ENCODE assay signal across 20 mouse cellular contexts in genomic region chr8:3222636-3222965, GRCm38 (mm10). TPM values are rescaled to one million over a fixed set of nuclear protein-coding genes. Genes with fewer than 3 reads are reported as not detected.
DNase-seq lines count a peak whose midpoint lies in the region; ATAC-seq and TF ChIP-seq lines count a peak whose summit lies in the region.
"Had no signal": no experiment of that assay in that cellular context is flagged by ENCODE, and none has a peak within 500 bp of the region (broad histone marks: within the 10 kb centered on the region; RNA-seq: fewer than 3 reads in every experiment).

No protein-coding gene starts in this region.

- no peak for TF ChIP-seq POLR2A in liver, adult 2 months (IDR thresholded peaks at IDR 0.05; ENCODE audit: extremely low read depth, insufficient read depth, low read length)
- no peak for TF ChIP-seq POLR2A in small intestine, adult 2 months (IDR thresholded peaks at IDR 0.05; ENCODE audit: low read depth, low read length)

- no peaks in the 10 kb centered on the region for H3K9me3 ChIP-seq in heart, embryonic 13.5 days
- no peaks in the 10 kb centered on the region for H3K9me3 ChIP-seq in stomach, embryonic 15.5 days
- H3K9me3 ChIP-seq in stomach, postnatal 0 days (ENCODE audit: control insufficient read depth, low read length), result no peaks in the 10 kb centered on the region
- H3K9me3 ChIP-seq: embryonic facial prominence, embryonic 13.5 days; forebrain, embryonic 12.5 days; heart, embryonic 10.5 days; hindbrain, embryonic 15.5 days had no signal

- no peak overlapping the region for H3K9ac ChIP-seq in heart, embryonic 13.5 days
- no peak overlapping the region for H3K9ac ChIP-seq in liver, adult 2 months (ENCODE audit: low read depth, low read length)
- H3K9ac ChIP-seq in stomach, embryonic 15.5 days, result no peak overlapping the region
- no peak overlapping the region for H3K9ac ChIP-seq in stomach, postnatal 0 days (ENCODE audit: low read length)
- H3K9ac ChIP-seq: embryonic facial prominence, embryonic 13.5 days had no signal

- H3K36me3 ChIP-seq in heart, embryonic 13.5 days, result no peaks in the 10 kb centered on the region
- H3K36me3 ChIP-seq in liver, adult 2 months (ENCODE audit: control insufficient read depth, insufficient read depth, low read length), result no peaks in the 10 kb centered on the region
- no peaks in the 10 kb centered on the region for H3K36me3 ChIP-seq in stomach, embryonic 15.5 days
- H3K36me3 ChIP-seq in stomach, postnatal 0 days (ENCODE audit: control insufficient read depth, insufficient read depth, low read length), result no peaks in the 10 kb centered on the region
- no peaks in the 10 kb centered on the region for H3K36me3 ChIP-seq in small intestine, adult 2 months (ENCODE audit: control insufficient read depth, insufficient read depth, low read length)
- H3K36me3 ChIP-seq: embryonic facial prominence, embryonic 13.5 days; forebrain, embryonic 12.5 days; heart, embryonic 10.5 days; hindbrain, embryonic 15.5 days had no signal

- no peak overlapping the region for H3K4me3 ChIP-seq in heart, embryonic 13.5 days
- no peak overlapping the region for H3K4me3 ChIP-seq in liver, adult 2 months (ENCODE audit: insufficient read depth, low read depth, low read length)
- no peak overlapping the region for H3K4me3 ChIP-seq in stomach, embryonic 15.5 days (replicated peaks)
- no peak overlapping the region for H3K4me3 ChIP-seq in stomach, postnatal 0 days (ENCODE audit: low read depth, low read length)
- H3K4me3 ChIP-seq in small intestine, adult 2 months (ENCODE audit: low read depth, low read length), result no peak overlapping the region

- no peak overlapping the region for H3K4me2 ChIP-seq in heart, embryonic 13.5 days
- H3K4me2 ChIP-seq in stomach, embryonic 15.5 days, result no peak overlapping the region
- H3K4me2 ChIP-seq in stomach, postnatal 0 days (replicated peaks; ENCODE audit: low read depth), result no peak overlapping the region

- peaks cover 54% of the 10 kb centered on the region for H3K4me1 ChIP-seq in heart, embryonic 13.5 days
- peaks cover 35% of the 10 kb centered on the region for H3K4me1 ChIP-seq in liver, adult 2 months (ENCODE audit: control insufficient read depth, insufficient read depth, low read length)
- peaks cover 7% of the 10 kb centered on the region for H3K4me1 ChIP-seq in stomach, embryonic 15.5 days
- no peaks in the 10 kb centered on the region; the same call in 1 of the 2 replicates for H3K4me1 ChIP-seq in stomach, postnatal 0 days (replicated peaks; ENCODE audit: control insufficient read depth, insufficient read depth)
- peaks cover 22% of the 10 kb centered on the region for H3K4me1 ChIP-seq in small intestine, adult 2 months (ENCODE audit: control insufficient read depth, insufficient read depth, insufficient read length, low read length)

- DNase-seq in heart, postnatal 4 days, result no peak
- no peak for DNase-seq in liver, adult 2 months (ENCODE audit: extremely low read depth, low read depth, low spot score)
- no peak for DNase-seq in liver
- no peak for DNase-seq in stomach, postnatal 0 days (ENCODE audit: low spot score)
- no peak for DNase-seq in layer of hippocampus, postnatal 25 days (ENCODE audit: extremely low spot score in 1 of 2, low spot score in 1 of 2)
- DNase-seq: adrenal gland, adult 2 months; adrenal gland, postnatal 25 days; cerebellum, adult 18-20 months; cerebellum, adult 9-11 months; cerebellum, postnatal 36 days; gastrocnemius, postnatal 14 days; heart, postnatal 14 days had no signal

- H3K79me2 ChIP-seq in liver, adult 2 months (ENCODE audit: control insufficient read depth, insufficient read depth, low read length), result peaks cover 21% of the 10 kb centered on the region; the same call in 1 of the 2 replicates

- TF ChIP-seq CTCF in liver, adult 2 months (IDR thresholded peaks at IDR 0.05; ENCODE audit: low read depth, low read length), result no peak
- TF ChIP-seq CTCF in stomach, postnatal 0 days (IDR thresholded peaks at IDR 0.05; ENCODE audit: low read depth), result no peak
- TF ChIP-seq CTCF in small intestine, adult 2 months (IDR thresholded peaks at IDR 0.05; ENCODE audit: extremely low read depth, insufficient read length, insufficient replicate concordance, low read depth, low read length), result no peak

- no peak for ATAC-seq in heart, embryonic 13.5 days (ENCODE audit: extremely low read depth, insufficient number of reproducible peaks, low FRiP score, low TSS enrichment)
- ATAC-seq in stomach, embryonic 15.5 days (ENCODE audit: insufficient read depth, low FRiP score, low read depth), result no peak
- no peak for ATAC-seq in stomach, postnatal 0 days (ENCODE audit: low FRiP score, low TSS enrichment)
- ATAC-seq: forebrain, embryonic 16.5 days had no signal

- H3K27me3 ChIP-seq in heart, embryonic 13.5 days (replicated peaks), result no peaks in the 10 kb centered on the region
- H3K27me3 ChIP-seq in liver, adult 2 months (ENCODE audit: control insufficient read depth, insufficient read depth, low read length), result no peaks in the 10 kb centered on the region
- no peaks in the 10 kb centered on the region for H3K27me3 ChIP-seq in stomach, embryonic 15.5 days (replicated peaks)
- H3K27me3 ChIP-seq in stomach, postnatal 0 days (ENCODE audit: control insufficient read depth, insufficient read depth, low read length), result no peaks in the 10 kb centered on the region
- H3K27me3 ChIP-seq in small intestine, adult 2 months (ENCODE audit: control insufficient read depth, insufficient read depth, low read length), result no peaks in the 10 kb centered on the region
- H3K27me3 ChIP-seq: embryonic facial prominence, embryonic 13.5 days; forebrain, embryonic 12.5 days; hindbrain, embryonic 15.5 days had no signal

- no peak for TF ChIP-seq EP300 in stomach, postnatal 0 days (optimal IDR thresholded peaks at IDR 0.05)

- 0 out of 2 replicates have a peak overlapping the region, but pooled peaks have one; percentile 8 for H3K27ac ChIP-seq in heart, embryonic 13.5 days (replicated peaks)
- peak overlapping the region; percentile 58; the same call in 1 of the 2 replicates for H3K27ac ChIP-seq in liver, adult 2 months (replicated peaks; ENCODE audit: insufficient read depth, low read depth, low read length)
- H3K27ac ChIP-seq in stomach, embryonic 15.5 days, result peak overlapping the region; percentile 26; the same call in 1 of the 2 replicates
- no peak overlapping the region for H3K27ac ChIP-seq in stomach, postnatal 0 days (replicated peaks)
- H3K27ac ChIP-seq in small intestine, adult 2 months (ENCODE audit: insufficient read depth, low read depth, low read length), result peak overlapping the region; percentile 86
- H3K27ac ChIP-seq: embryonic facial prominence, embryonic 13.5 days had no signal

RNA-seq across cellular contexts. Expression of gene Insr, which starts 56.8 kb away (rescaled TPM):
- 47.7 and 52.0 TPM in 2 replicates for polyA plus RNA-seq in heart, embryonic 13.5 days (2015; fragmentation: Nextera tagmentation; extraction: Ambion mirVana)
- total RNA-seq in heart, postnatal 4 days (2021), result 100 to 1,000 TPM; 118 to 122 TPM
- 70.0 and 89.0 TPM in 2 replicates for total RNA-seq in liver, adult 2 months (2014; rRNA removed)
- 28.5 and 30.3 TPM in 2 replicates for polyA plus RNA-seq in liver, adult 2 months (2012; rRNA removed)
- polyA plus RNA-seq in stomach, embryonic 15.5 days (2015; fragmentation: Nextera tagmentation; extraction: Ambion mirVana), result 37.9 and 40.2 TPM in 2 replicates
- 20.9 and 24.2 TPM in 2 replicates for polyA plus RNA-seq in stomach, postnatal 0 days (2015; fragmentation: Nextera tagmentation; extraction: Ambion mirVana)
- polyA plus RNA-seq in small intestine, adult 2 months (2012; rRNA removed), result 13.3 and 21.8 TPM in 2 replicates
- 10 to 100 TPM; 40.9 to 52.6 TPM for total RNA-seq in layer of hippocampus, postnatal 25 days (2021)
